In the genomic region with DNA sequence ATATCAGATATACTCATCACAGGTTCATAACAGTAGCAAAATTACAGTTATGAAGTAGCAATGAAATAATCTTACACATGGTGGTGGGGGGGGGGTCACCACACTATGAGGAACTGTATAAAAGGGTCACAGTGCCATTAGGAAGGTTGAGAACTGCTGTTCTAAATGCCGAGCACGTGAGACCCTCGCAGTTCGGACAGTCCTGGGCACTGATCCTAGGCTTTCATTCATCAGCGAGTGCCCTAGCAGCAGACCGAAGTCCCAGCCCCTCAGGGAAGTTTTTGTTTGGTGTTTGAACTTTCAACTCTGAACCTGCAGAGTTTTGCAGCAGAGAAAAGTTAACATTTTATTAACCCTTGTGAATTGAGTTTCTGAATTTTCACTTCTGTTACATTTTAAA, we compare ENCODE assay signal across 18 mouse cellular contexts.
"Had no signal": no experiment of that assay in that cellular context is flagged by ENCODE, and none has a peak within 500 bp of the region (broad histone marks: within the 10 kb centered on the region; RNA-seq: fewer than 3 reads in every experiment).

No protein-coding gene starts in this region.

- H3K4me1 ChIP-seq: midbrain, embryonic 13.5 days; midbrain, embryonic 15.5 days; neural tube, embryonic 13.5 days; neural tube, embryonic 15.5 days had no signal

- DNase-seq: lung, adult 18-20 months; lung, embryonic 14.5 days; lung, postnatal 10 days; lung, postnatal 4 days; retina, postnatal 1 day; right cerebral cortex, adult 18-20 months; right cerebral cortex, postnatal 25 days; right cerebral cortex, postnatal 4 days; spleen, adult 18-20 months; thymus, adult 18-20 months; thymus, postnatal 14 days; thymus, postnatal 36 days had no signal

- H3K36me3 ChIP-seq: midbrain, embryonic 13.5 days; midbrain, embryonic 15.5 days; neural tube, embryonic 13.5 days; neural tube, embryonic 15.5 days had no signal

- H3K27me3 ChIP-seq: midbrain, embryonic 13.5 days; midbrain, embryonic 15.5 days; neural tube, embryonic 13.5 days; neural tube, embryonic 15.5 days had no signal

- ATAC-seq: midbrain, embryonic 13.5 days; midbrain, embryonic 15.5 days had no signal

- H3K9me3 ChIP-seq: midbrain, embryonic 13.5 days; midbrain, embryonic 15.5 days; neural tube, embryonic 13.5 days; neural tube, embryonic 15.5 days had no signal

- H3K9ac ChIP-seq: lung, embryonic 14.5 days; midbrain, embryonic 13.5 days; midbrain, embryonic 15.5 days; neural tube, embryonic 13.5 days; neural tube, embryonic 15.5 days had no signal

- H3K4me3 ChIP-seq: midbrain, embryonic 13.5 days; midbrain, embryonic 15.5 days; myocyte; neural tube, embryonic 13.5 days; neural tube, embryonic 15.5 days had no signal

- H3K27ac ChIP-seq: midbrain, embryonic 13.5 days; midbrain, embryonic 15.5 days; neural tube, embryonic 13.5 days; neural tube, embryonic 15.5 days had no signal

- H3K4me2 ChIP-seq: lung, embryonic 14.5 days; midbrain, embryonic 11.5 days; midbrain, embryonic 13.5 days; midbrain, embryonic 15.5 days; neural tube, embryonic 13.5 days; neural tube, embryonic 15.5 days had no signal
